Mouse (Mus musculus): Measurements from ENCODE around the gene Jarid2. TPM values are rescaled to one million over a fixed set of nuclear protein-coding genes. Genes with fewer than 3 reads are reported as not detected.

Gene Jarid2
- polyA plus RNA-seq, 1 experiment from 2014 or later: 31.7 TPM

- Histone ChIP-seq H3K27me3 (ENCODE audit: control insufficient read depth, insufficient read depth, low read length) (no peaks in the 10 kb centered on the region), H3K4me2 (ENCODE audit: low read length) (no peak overlapping the region), H3K9ac (replicated peaks; ENCODE audit: low read length) (no peak overlapping the region), H3K4me1 (ENCODE audit: control insufficient read depth, insufficient read depth, low read length) (peaks cover 11% of the 10 kb centered on the region), H3K4me3 (replicated peaks; ENCODE audit: low read depth, low read length) (no peak overlapping the region), H3K36me3 (ENCODE audit: control insufficient read depth, insufficient read depth, low read length) (no peaks in the 10 kb centered on the region), H3K27ac (replicated peaks; ENCODE audit: low read depth, low read length) (no peak overlapping the region), H3K9me3 (ENCODE audit: control insufficient read depth, low read length) (no peaks in the 10 kb centered on the region)
- WGBS: 89% methylated on average over 3 of the region's 3 CpGs
- ATAC-seq (ENCODE audit: low FRiP score, low TSS enrichment) (no peak), DNase-seq (peak; percentile 34)
These were observed 69.0 kb downstream of the Jarid2 start for GRCm38 (mm10) chr13:44798280-44798679.

- Histone ChIP-seq H3K9ac (replicated peaks; ENCODE audit: low read length) (no peak overlapping the region), H3K36me3 (ENCODE audit: control insufficient read depth, insufficient read depth, low read length) (no peaks in the 10 kb centered on the region), H3K9me3 (ENCODE audit: control insufficient read depth, low read length) (no peaks in the 10 kb centered on the region), H3K27ac (replicated peaks; ENCODE audit: low read depth, low read length) (no peak overlapping the region), H3K4me1 (ENCODE audit: control insufficient read depth, insufficient read depth, low read length) (peaks cover 11% of the 10 kb centered on the region), H3K27me3 (ENCODE audit: control insufficient read depth, insufficient read depth, low read length) (no peaks in the 10 kb centered on the region), H3K4me2 (ENCODE audit: low read length) (no peak overlapping the region), H3K4me3 (replicated peaks; ENCODE audit: low read depth, low read length) (no peak overlapping the region)
- no peak for ATAC-seq (ENCODE audit: low FRiP score, low TSS enrichment)
- DNase-seq: no peak
These were observed 69.9 kb downstream of the Jarid2 start for GRCm38 (mm10) chr13:44799166-44799565.

- 92% methylated on average over 7 of the region's 7 CpGs for WGBS
- no peak for ATAC-seq (ENCODE audit: low FRiP score, low TSS enrichment)
- Histone ChIP-seq H3K4me1 (ENCODE audit: control insufficient read depth, insufficient read depth, low read length) (peaks cover 10% of the 10 kb centered on the region), H3K9ac (replicated peaks; ENCODE audit: low read length) (no peak overlapping the region), H3K4me2 (ENCODE audit: low read length) (no peak overlapping the region), H3K27me3 (ENCODE audit: control insufficient read depth, insufficient read depth, low read length) (no peaks in the 10 kb centered on the region), H3K27ac (replicated peaks; ENCODE audit: low read depth, low read length) (no peak overlapping the region), H3K9me3 (ENCODE audit: control insufficient read depth, low read length) (no peaks in the 10 kb centered on the region), H3K4me3 (replicated peaks; ENCODE audit: low read depth, low read length) (no peak overlapping the region), H3K36me3 (ENCODE audit: control insufficient read depth, insufficient read depth, low read length) (no peaks in the 10 kb centered on the region)
- no peak for DNase-seq
These were observed 70.8 kb downstream of the Jarid2 start for GRCm38 (mm10) chr13:44800059-44800458.

GRCm38 (mm10) chr13:44804876-44805275 lies 75.6 kb downstream of the Jarid2 start:
- H3K4me2 ChIP-seq (ENCODE audit: low read length): no peak overlapping the region
- H3K4me1 ChIP-seq (ENCODE audit: control insufficient read depth, insufficient read depth, low read length): no peaks in the 10 kb centered on the region
- H3K9ac ChIP-seq (replicated peaks; ENCODE audit: low read length): no peak overlapping the region
- H3K36me3 ChIP-seq (ENCODE audit: control insufficient read depth, insufficient read depth, low read length): no peaks in the 10 kb centered on the region
- no peak overlapping the region for H3K27ac ChIP-seq (replicated peaks; ENCODE audit: low read depth, low read length)
- no peaks in the 10 kb centered on the region for H3K27me3 ChIP-seq (ENCODE audit: control insufficient read depth, insufficient read depth, low read length)
- WGBS: 33% methylated on average over 1 of the region's 1 CpGs
- DNase-seq (peak; percentile 72), ATAC-seq (ENCODE audit: low FRiP score, low TSS enrichment) (no peak)
- no peaks in the 10 kb centered on the region for H3K9me3 ChIP-seq (ENCODE audit: control insufficient read depth, low read length)
- no peak overlapping the region for H3K4me3 ChIP-seq (replicated peaks; ENCODE audit: low read depth, low read length)

- no peak overlapping the region for H3K9ac ChIP-seq (replicated peaks; ENCODE audit: low read length)
- 96% methylated on average over 1 of the region's 1 CpGs for WGBS
- H3K36me3 ChIP-seq (ENCODE audit: control insufficient read depth, insufficient read depth, low read length): no peaks in the 10 kb centered on the region
- H3K9me3 ChIP-seq (ENCODE audit: control insufficient read depth, low read length): no peaks in the 10 kb centered on the region
- H3K4me3 ChIP-seq (replicated peaks; ENCODE audit: low read depth, low read length): no peak overlapping the region
- DNase-seq (no peak), ATAC-seq (ENCODE audit: low FRiP score, low TSS enrichment) (no peak)
- no peaks in the 10 kb centered on the region for H3K4me1 ChIP-seq (ENCODE audit: control insufficient read depth, insufficient read depth, low read length)
- H3K27ac ChIP-seq (replicated peaks; ENCODE audit: low read depth, low read length): no peak overlapping the region
- H3K4me2 ChIP-seq (ENCODE audit: low read length): no peak overlapping the region
- no peaks in the 10 kb centered on the region for H3K27me3 ChIP-seq (ENCODE audit: control insufficient read depth, insufficient read depth, low read length)
These were observed 79.0 kb downstream of the Jarid2 start for GRCm38 (mm10) chr13:44808307-44808706.

GRCm38 (mm10) chr13:44811021-44811420 lies 81.7 kb downstream of the Jarid2 start:
- Histone ChIP-seq H3K4me3 (replicated peaks; ENCODE audit: low read depth, low read length) (no peak overlapping the region), H3K27ac (replicated peaks; ENCODE audit: low read depth, low read length) (no peak overlapping the region), H3K36me3 (ENCODE audit: control insufficient read depth, insufficient read depth, low read length) (no peaks in the 10 kb centered on the region), H3K4me2 (ENCODE audit: low read length) (no peak overlapping the region), H3K9ac (replicated peaks; ENCODE audit: low read length) (no peak overlapping the region), H3K4me1 (ENCODE audit: control insufficient read depth, insufficient read depth, low read length) (peaks cover 2% of the 10 kb centered on the region; the same call in 1 of the 2 replicates), H3K9me3 (ENCODE audit: control insufficient read depth, low read length) (no peaks in the 10 kb centered on the region), H3K27me3 (ENCODE audit: control insufficient read depth, insufficient read depth, low read length) (no peaks in the 10 kb centered on the region)
- DNase-seq: no peak
- WGBS: 80% methylated on average over 2 of the region's 2 CpGs
- ATAC-seq (ENCODE audit: low FRiP score, low TSS enrichment): no peak

GRCm38 (mm10) chr13:44811601-44812000 lies 82.3 kb downstream of the Jarid2 start:
- DNase-seq: no peak
- no peak for ATAC-seq (ENCODE audit: low FRiP score, low TSS enrichment)
- H3K9ac ChIP-seq (replicated peaks; ENCODE audit: low read length): no peak overlapping the region
- H3K27me3 ChIP-seq (ENCODE audit: control insufficient read depth, insufficient read depth, low read length): no peaks in the 10 kb centered on the region
- no peak overlapping the region for H3K4me2 ChIP-seq (ENCODE audit: low read length)
- 87% methylated on average over 10 of the region's 10 CpGs for WGBS
- peaks cover 2% of the 10 kb centered on the region; the same call in 1 of the 2 replicates for H3K4me1 ChIP-seq (ENCODE audit: control insufficient read depth, insufficient read depth, low read length)
- H3K9me3 ChIP-seq (ENCODE audit: control insufficient read depth, low read length): no peaks in the 10 kb centered on the region
- no peak overlapping the region for H3K27ac ChIP-seq (replicated peaks; ENCODE audit: low read depth, low read length)
- H3K4me3 ChIP-seq (replicated peaks; ENCODE audit: low read depth, low read length): no peak overlapping the region
- H3K36me3 ChIP-seq (ENCODE audit: control insufficient read depth, insufficient read depth, low read length): no peaks in the 10 kb centered on the region

GRCm38 (mm10) chr13:44812381-44812780 lies 83.1 kb downstream of the Jarid2 start:
- H3K9ac ChIP-seq (replicated peaks; ENCODE audit: low read length): no peak overlapping the region

GRCm38 (mm10) chr13:44819400-44819799 lies 90.1 kb downstream of the Jarid2 start:
- peaks cover 12% of the 10 kb centered on the region for H3K4me1 ChIP-seq (ENCODE audit: control insufficient read depth, insufficient read depth, low read length)
- 3% methylated on average over 4 of the region's 4 CpGs for WGBS
- no peaks in the 10 kb centered on the region for H3K27me3 ChIP-seq (ENCODE audit: control insufficient read depth, insufficient read depth, low read length)
- no peak; the same call in 1 of the 2 replicates for ATAC-seq (ENCODE audit: low FRiP score, low TSS enrichment)
- no peaks in the 10 kb centered on the region for H3K36me3 ChIP-seq (ENCODE audit: control insufficient read depth, insufficient read depth, low read length)
- no peak overlapping the region for H3K27ac ChIP-seq (replicated peaks; ENCODE audit: low read depth, low read length)
- no peak overlapping the region for H3K4me3 ChIP-seq (replicated peaks; ENCODE audit: low read depth, low read length)
- no peak overlapping the region for H3K9ac ChIP-seq (replicated peaks; ENCODE audit: low read length)
- no peaks in the 10 kb centered on the region for H3K9me3 ChIP-seq (ENCODE audit: control insufficient read depth, low read length)
- DNase-seq: peak; percentile 81
- no peak overlapping the region for H3K4me2 ChIP-seq (ENCODE audit: low read length)

More at GRCm38 (mm10) chr13:44812381-44812780, 83.1 kb downstream of the Jarid2 start:
- no peaks in the 10 kb centered on the region for H3K36me3 ChIP-seq (ENCODE audit: control insufficient read depth, insufficient read depth, low read length)
- H3K4me2 ChIP-seq (ENCODE audit: low read length): no peak overlapping the region
- H3K9me3 ChIP-seq (ENCODE audit: control insufficient read depth, low read length): no peaks in the 10 kb centered on the region
- no peak overlapping the region for H3K27ac ChIP-seq (replicated peaks; ENCODE audit: low read depth, low read length)
- no peak for DNase-seq
- H3K4me3 ChIP-seq (replicated peaks; ENCODE audit: low read depth, low read length): no peak overlapping the region
- no peak for ATAC-seq (ENCODE audit: low FRiP score, low TSS enrichment)
- 81% methylated on average over 5 of the region's 5 CpGs for WGBS
- H3K4me1 ChIP-seq (ENCODE audit: control insufficient read depth, insufficient read depth, low read length): peaks cover 2% of the 10 kb centered on the region; the same call in 1 of the 2 replicates
- H3K27me3 ChIP-seq (ENCODE audit: control insufficient read depth, insufficient read depth, low read length): no peaks in the 10 kb centered on the region

Data from midbrain, embryonic 14.5 days (tissue).